Mouse (Mus musculus) R1 (cell line): ENCODE data around the gene Tex50.

Experiments
- DNase-seq: peaks from one replicate; pipeline ENCODE4 v3.0.0-alpha.2; 2018; ENCODE audit warnings: low read depth, low spot score

Gene Tex50

DNA sequence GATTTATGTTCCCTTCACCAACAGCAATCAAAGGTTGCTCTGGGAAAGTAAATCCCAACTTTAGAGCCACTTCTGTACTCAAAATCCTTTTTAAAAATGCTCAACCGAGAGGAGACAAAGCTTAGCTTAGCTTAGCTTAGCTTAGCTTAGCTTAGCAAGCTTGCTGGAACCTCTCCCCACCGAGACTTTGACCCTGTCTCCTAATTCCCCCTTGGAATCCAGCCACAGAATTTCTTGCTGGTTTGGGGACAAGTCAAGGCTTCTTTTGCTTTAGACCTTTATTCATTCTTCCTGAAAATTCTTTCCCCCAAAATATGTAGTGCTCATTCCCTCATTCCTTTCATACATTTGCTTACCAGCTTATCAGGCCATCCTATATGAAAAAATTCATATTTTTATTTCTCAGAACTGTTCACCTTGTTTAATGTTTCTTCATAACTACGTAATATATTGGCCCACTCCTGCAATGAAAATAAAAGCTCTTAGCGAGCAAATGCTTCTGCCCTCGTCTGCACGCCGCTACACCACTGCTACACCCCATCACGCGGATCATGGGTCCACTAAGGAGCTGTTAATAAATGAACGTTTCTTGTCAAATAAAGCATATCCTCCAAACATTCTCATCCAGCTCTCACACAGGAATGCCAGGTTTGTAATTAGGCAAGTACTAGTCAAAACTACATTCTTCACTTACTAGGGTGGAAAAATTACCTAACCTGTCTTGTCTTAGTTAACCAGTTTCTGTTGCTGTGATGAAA, 36.3 kb downstream of the Tex50 start:
- DNase-seq = no peak

DNA sequence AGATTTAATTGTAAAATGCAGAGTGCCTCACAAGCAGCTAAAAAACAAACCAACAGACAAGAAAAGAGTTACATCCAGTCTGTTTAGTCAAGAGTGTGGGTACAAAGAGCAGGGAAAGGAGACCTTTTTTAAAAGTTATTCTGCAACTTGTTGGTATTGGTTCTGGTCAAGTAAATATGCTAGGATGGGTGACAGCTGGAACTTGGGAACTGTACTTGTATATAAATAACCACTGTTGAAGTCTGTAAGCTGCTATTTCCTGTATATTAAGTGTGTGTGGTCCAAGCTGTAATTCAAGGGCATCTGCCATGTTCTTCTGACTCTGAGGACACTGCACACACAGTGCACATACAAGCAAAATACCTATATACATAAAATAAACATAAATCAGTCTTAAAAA, 44.5 kb downstream of the Tex50 start:
- no peak for DNase-seq

DNA sequence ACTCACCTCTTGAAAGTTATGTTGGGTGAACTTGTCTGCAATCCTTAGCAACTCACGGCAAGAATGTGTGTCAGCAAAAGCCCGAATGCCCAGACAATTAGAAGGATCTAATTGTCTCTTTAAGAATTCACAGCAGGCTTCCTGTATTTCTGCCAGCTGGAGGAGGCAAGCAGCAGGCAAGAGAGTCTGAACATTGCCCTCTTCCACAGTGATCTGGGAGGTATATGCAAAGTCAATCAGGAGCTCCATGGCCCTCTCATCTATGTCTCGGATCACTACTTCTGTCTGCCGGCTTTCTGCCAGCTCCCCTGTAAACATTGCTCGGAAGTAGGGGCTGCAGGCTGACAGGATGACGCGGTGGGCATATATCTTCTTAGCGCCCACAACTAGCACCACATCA, 49.9 kb downstream of the Tex50 start:
- DNase-seq = peak; percentile 35
